Mouse (Mus musculus): ENCODE results near the gene Pttg1ip. TPM values are rescaled to one million over a fixed set of nuclear protein-coding genes. Genes with fewer than 3 reads are reported as not detected.

Gene Pttg1ip
- polyA plus RNA-seq, 1 experiment from 2014 or later = 339 TPM

- ChIA-PET POLR2A (no interaction called here), CTCF (no interaction called here)
- ATAC-seq = no peak
- no peak for DNase-seq (ENCODE audit: low read depth, low spot score)
- H3K27me3 ChIP-seq = no peaks in the 10 kb centered on the region
- in situ Hi-C loops (cut with MboI; ENCODE audit: low pct_unique_long_range_greater_than_20kb) = no loop called here
- TF ChIP-seq CTCF (IDR thresholded peaks at IDR 0.05) = no peak
These were observed 32.9 kb upstream of the Pttg1ip start for GRCm38 (mm10) chr10:77548576-77548975.

- POLR2A ChIA-PET = no interaction called here
- in situ Hi-C loops (cut with MboI; ENCODE audit: low pct_unique_long_range_greater_than_20kb) = loop anchor here (5.0 kb wide), 1 partner anchor 34 kb away; the partner anchor contains the start of gene Fam207a
- CTCF ChIA-PET = interaction anchor here (0.8 to 1.5 kb wide), 3 partner anchors 10 to 34 kb away, joined by 3 to 5 read pairs (median 3); no protein-coding TSS in a partner anchor
- DNase-seq (ENCODE audit: low read depth, low spot score) (no peak), ATAC-seq (no peak)
- TF ChIP-seq CTCF (IDR thresholded peaks at IDR 0.05) = no peak
- no peaks in the 10 kb centered on the region for H3K27me3 ChIP-seq
These were observed 30.6 kb upstream of the Pttg1ip start for GRCm38 (mm10) chr10:77550874-77551273.

- no peak for TF ChIP-seq CTCF (IDR thresholded peaks at IDR 0.05)
- DNase-seq (ENCODE audit: low read depth, low spot score) = no peak
- ChIA-PET CTCF (interaction anchor here (1.0 to 2.1 kb wide), 2 partner anchors 9 to 35 kb away, joined by 3 to 8 read pairs; no protein-coding TSS in a partner anchor), POLR2A (interaction anchor here (0.5 kb wide), 1 partner anchor 236 kb away, joined by 3 read pairs; no protein-coding TSS in a partner anchor)
- no peak for ATAC-seq
- in situ Hi-C loops (cut with MboI; ENCODE audit: low pct_unique_long_range_greater_than_20kb) = loop anchor here (5.0 kb wide), 1 partner anchor 35 kb away; the partner anchor contains the start of gene Fam207a
- no peaks in the 10 kb centered on the region for H3K27me3 ChIP-seq
These were observed 29.4 kb upstream of the Pttg1ip start for GRCm38 (mm10) chr10:77552162-77552561.

GRCm38 (mm10) chr10:77553285-77553684, 28.2 kb upstream of the Pttg1ip start:
- ATAC-seq (no peak), DNase-seq (ENCODE audit: low read depth, low spot score) (no peak)
- POLR2A ChIA-PET = no interaction called here
- no peaks in the 10 kb centered on the region for H3K27me3 ChIP-seq
- CTCF ChIA-PET = interaction anchor here (0.8 to 2.1 kb wide), 3 partner anchors 11 to 36 kb away, joined by 3 to 8 read pairs (median 4); no protein-coding TSS in a partner anchor
- in situ Hi-C loops (cut with MboI; ENCODE audit: low pct_unique_long_range_greater_than_20kb) = loop anchor here (5.0 kb wide), 1 partner anchor 36 kb away; the partner anchor contains the start of gene Fam207a
- TF ChIP-seq CTCF (IDR thresholded peaks at IDR 0.05) = no peak

- CTCF ChIA-PET = interaction anchor here (0.8 to 1.8 kb wide), 2 partner anchors 38 kb away, joined by 3 to 7 read pairs; no protein-coding TSS in a partner anchor
- TF ChIP-seq CTCF (IDR thresholded peaks at IDR 0.05) = no peak
- ATAC-seq (no peak), DNase-seq (ENCODE audit: low read depth, low spot score) (no peak)
- no peaks in the 10 kb centered on the region for H3K27me3 ChIP-seq
- POLR2A ChIA-PET = interaction anchor here (1.6 kb wide), 1 partner anchor 27 kb away, joined by 4 read pairs; the partner anchor contains the start of gene Pttg1ip
- in situ Hi-C loops (cut with MboI; ENCODE audit: low pct_unique_long_range_greater_than_20kb) = loop anchor here (5.0 kb wide), 1 partner anchor 38 kb away; the partner anchor contains the start of gene Fam207a
These were observed 26.6 kb upstream of the Pttg1ip start for GRCm38 (mm10) chr10:77554918-77555317.

GRCm38 (mm10) chr10:77556631-77557030, 24.9 kb upstream of the Pttg1ip start:
- CTCF ChIA-PET = interaction anchor here (1.1 to 1.8 kb wide), 3 partner anchors 27 to 40 kb away, joined by 3 to 7 read pairs (median 3); partner anchors contain the start of gene Itgb2
- POLR2A ChIA-PET = interaction anchor here (1.1 to 1.6 kb wide), 2 partner anchors 25 to 39 kb away, joined by 4 read pairs; partner anchors contain the start of gene Pttg1ip
- no peaks in the 10 kb centered on the region for H3K27me3 ChIP-seq
- TF ChIP-seq CTCF (IDR thresholded peaks at IDR 0.05) = no peak
- DNase-seq (ENCODE audit: low read depth, low spot score) (no peak), ATAC-seq (no peak)
- in situ Hi-C loops (cut with MboI; ENCODE audit: low pct_unique_long_range_greater_than_20kb) = no loop called here

GRCm38 (mm10) chr10:77557641-77558040, 23.9 kb upstream of the Pttg1ip start:
- in situ Hi-C loops (cut with MboI; ENCODE audit: low pct_unique_long_range_greater_than_20kb) = no loop called here
- ChIA-PET CTCF (interaction anchor here (0.7 to 2.3 kb wide), 6 partner anchors 11 to 41 kb away, joined by 3 to 11 read pairs (median 4); partner anchors contain the start of gene Itgb2), POLR2A (interaction anchor here (1.1 kb wide), 1 partner anchor 40 kb away, joined by 4 read pairs; no protein-coding TSS in a partner anchor)
- no peak for TF ChIP-seq CTCF (IDR thresholded peaks at IDR 0.05)
- DNase-seq (ENCODE audit: low read depth, low spot score) = no peak
- H3K27me3 ChIP-seq = no peaks in the 10 kb centered on the region
- ATAC-seq = no peak

GRCm38 (mm10) chr10:77560090-77560489, 21.4 kb upstream of the Pttg1ip start:
- no peaks in the 10 kb centered on the region for H3K27me3 ChIP-seq
- DNase-seq (ENCODE audit: low read depth, low spot score) (no peak), ATAC-seq (no peak)
- TF ChIP-seq CTCF (IDR thresholded peaks at IDR 0.05) = no peak
- in situ Hi-C loops (cut with MboI; ENCODE audit: low pct_unique_long_range_greater_than_20kb) = no loop called here
- CTCF ChIA-PET = no interaction called here
- POLR2A ChIA-PET = no interaction called here

GRCm38 (mm10) chr10:77560830-77561229, 20.7 kb upstream of the Pttg1ip start:
- ChIA-PET POLR2A (no interaction called here), CTCF (interaction anchor here (1.1 kb wide), 1 partner anchor 36 kb away, joined by 3 read pairs; no protein-coding TSS in a partner anchor)
- DNase-seq (ENCODE audit: low read depth, low spot score) (no peak), ATAC-seq (no peak)
- no peaks in the 10 kb centered on the region for H3K27me3 ChIP-seq
- TF ChIP-seq CTCF (IDR thresholded peaks at IDR 0.05) = no peak
- in situ Hi-C loops (cut with MboI; ENCODE audit: low pct_unique_long_range_greater_than_20kb) = no loop called here

GRCm38 (mm10) chr10:77561508-77561907, 20.0 kb upstream of the Pttg1ip start:
- CTCF ChIA-PET = interaction anchor here (1.1 kb wide), 1 partner anchor 37 kb away, joined by 3 read pairs; no protein-coding TSS in a partner anchor
- no peaks in the 10 kb centered on the region for H3K27me3 ChIP-seq
- no peak for DNase-seq (ENCODE audit: low read depth, low spot score)
- POLR2A ChIA-PET = no interaction called here
- in situ Hi-C loops (cut with MboI; ENCODE audit: low pct_unique_long_range_greater_than_20kb) = no loop called here
- no peak for ATAC-seq
- TF ChIP-seq CTCF (IDR thresholded peaks at IDR 0.05) = no peak

- ATAC-seq (no peak), DNase-seq (ENCODE audit: low read depth, low spot score) (no peak)
- ChIA-PET CTCF (interaction anchor here (1.6 to 1.8 kb wide), 3 partner anchors 15 to 28 kb away, joined by 3 to 5 read pairs (median 4); partner anchors contain the start of gene Pttg1ip), POLR2A (no interaction called here)
- in situ Hi-C loops (cut with MboI; ENCODE audit: low pct_unique_long_range_greater_than_20kb) = no loop called here
- TF ChIP-seq CTCF (IDR thresholded peaks at IDR 0.05) = no peak
- H3K27me3 ChIP-seq = no peaks in the 10 kb centered on the region
These were observed 16.5 kb upstream of the Pttg1ip start for GRCm38 (mm10) chr10:77565005-77565404.
